Mouse (Mus musculus): Measurements from ENCODE around the gene Tmem129. TPM values are rescaled to one million over a fixed set of nuclear protein-coding genes. Genes with fewer than 3 reads are reported as not detected.
A peak's percentile ranks its signal among the peaks of the same experiment; 100 is the strongest.

Tmem129 gene
- total and polyA plus RNA-seq, 2 experiments, result 12.0 to 41.0 TPM

DNA sequence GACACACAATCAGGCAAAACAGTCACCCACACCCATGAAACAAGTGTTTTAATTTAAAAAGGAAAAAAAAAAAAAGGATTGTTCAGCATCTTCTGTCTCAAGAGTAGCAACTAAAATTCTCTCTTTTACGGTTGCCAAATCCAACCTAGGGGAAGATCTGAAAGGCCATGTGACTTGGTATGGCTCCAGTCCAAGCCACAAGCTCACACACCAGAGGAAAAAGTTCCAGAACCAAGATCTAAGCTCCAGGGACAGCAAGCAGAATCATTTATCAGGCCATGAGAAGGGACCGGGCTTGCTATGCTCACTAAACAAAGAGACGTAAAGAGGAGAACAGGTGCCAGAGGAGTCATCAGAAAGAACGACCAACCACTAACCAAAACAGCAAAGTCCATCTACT is 30.2 kb downstream of the Tmem129 start:
- Histone ChIP-seq H3K9ac (ENCODE audit: low read depth, low read length) (no peak overlapping the region), H3K79me2 (ENCODE audit: control insufficient read depth, insufficient read depth, low read length) (peaks cover 24% of the 10 kb centered on the region), H3K36me3 (ENCODE audit: control insufficient read depth, insufficient read depth, low read length) (peaks cover 7% of the 10 kb centered on the region; the same call in 1 of the 2 replicates), H3K4me1 (ENCODE audit: control insufficient read depth, insufficient read depth, low read length) (peaks cover 15% of the 10 kb centered on the region), H3K27me3 (ENCODE audit: control insufficient read depth, insufficient read depth, low read length) (no peaks in the 10 kb centered on the region), H3K27ac (replicated peaks; ENCODE audit: insufficient read depth, low read depth, low read length) (0 out of 2 replicates have a peak overlapping the region, but pooled peaks have one; percentile 31), H3K4me3 (ENCODE audit: insufficient read depth, low read depth, low read length) (peak overlapping the region; percentile 81)
- peak; percentile 69 for DNase-seq (ENCODE audit: extremely low read depth, low read depth, low spot score)
- 3% methylated on average over 4 of the region's 4 CpGs for WGBS
- TF ChIP-seq POLR2A (IDR thresholded peaks at IDR 0.05; ENCODE audit: extremely low read depth, insufficient read depth, low read length) (no peak), CTCF (IDR thresholded peaks at IDR 0.05; ENCODE audit: low read depth, low read length) (no peak)

- Histone ChIP-seq H3K79me2 (ENCODE audit: control insufficient read depth, insufficient read depth, low read length) (peaks cover 39% of the 10 kb centered on the region), H3K9ac (ENCODE audit: low read depth, low read length) (no peak overlapping the region), H3K4me1 (ENCODE audit: control insufficient read depth, insufficient read depth, low read length) (peaks cover 11% of the 10 kb centered on the region), H3K4me3 (ENCODE audit: insufficient read depth, low read depth, low read length) (no peak overlapping the region), H3K36me3 (ENCODE audit: control insufficient read depth, insufficient read depth, low read length) (peaks cover 7% of the 10 kb centered on the region; the same call in 1 of the 2 replicates), H3K27ac (replicated peaks; ENCODE audit: insufficient read depth, low read depth, low read length) (no peak overlapping the region), H3K27me3 (ENCODE audit: control insufficient read depth, insufficient read depth, low read length) (no peaks in the 10 kb centered on the region)
- TF ChIP-seq CTCF (IDR thresholded peaks at IDR 0.05; ENCODE audit: low read depth, low read length) (no peak), POLR2A (IDR thresholded peaks at IDR 0.05; ENCODE audit: extremely low read depth, insufficient read depth, low read length) (no peak)
- WGBS, result 82% methylated on average over 3 of the region's 3 CpGs
- DNase-seq (ENCODE audit: extremely low read depth, low read depth, low spot score), result no peak
These were observed 34.5 kb downstream of the Tmem129 start for GRCm38 (mm10) chr5:33623766-33624165.

DNA sequence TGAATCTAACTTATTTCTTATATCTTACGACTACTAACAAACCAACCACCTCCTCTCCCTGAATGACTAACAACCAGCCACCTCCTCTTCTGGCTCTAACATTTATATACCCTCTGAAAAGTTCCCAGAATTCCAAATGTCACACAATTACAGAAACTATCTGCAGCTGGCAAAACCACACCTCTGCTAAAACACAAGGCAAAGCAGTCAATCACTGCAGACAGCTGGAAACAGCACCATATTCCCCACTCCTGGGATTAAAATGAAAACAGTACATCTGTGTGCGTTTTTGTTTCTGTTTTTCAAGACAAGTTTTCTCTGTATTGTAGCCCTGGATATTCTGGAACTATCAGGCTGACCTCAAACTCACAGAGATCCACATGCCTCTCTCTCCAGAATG is 35.5 kb downstream of the Tmem129 start:
- no peak for TF ChIP-seq CTCF (IDR thresholded peaks at IDR 0.05; ENCODE audit: low read depth, low read length)
- TF ChIP-seq POLR2A (IDR thresholded peaks at IDR 0.05; ENCODE audit: extremely low read depth, insufficient read depth, low read length), result no peak
- 92% methylated on average over 2 of the region's 2 CpGs for WGBS
- no peak overlapping the region for H3K9ac ChIP-seq (ENCODE audit: low read depth, low read length)

DNA sequence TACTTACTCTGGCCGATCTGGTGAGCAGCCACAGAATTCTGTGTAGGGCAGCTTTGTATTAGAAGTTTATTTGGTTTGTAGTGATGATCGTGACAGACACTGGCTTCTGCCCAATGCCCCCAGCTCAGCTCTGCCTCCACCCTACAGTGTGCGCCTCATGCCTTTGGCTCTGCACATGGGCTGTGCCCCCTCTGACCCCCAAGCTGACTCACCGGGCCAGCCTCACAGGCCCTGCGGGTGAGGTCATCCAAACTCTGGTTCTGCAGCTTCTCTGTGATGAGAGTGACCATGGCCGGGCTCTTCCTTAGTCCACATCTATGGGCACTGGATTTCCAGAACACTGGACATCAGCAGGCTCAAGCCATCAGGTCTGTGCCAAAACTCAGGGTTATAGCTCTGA is 43.8 kb downstream of the Tmem129 start:
- Histone ChIP-seq H3K27ac (replicated peaks; ENCODE audit: insufficient read depth, low read depth, low read length) (no peak overlapping the region), H3K9ac (ENCODE audit: low read depth, low read length) (no peak overlapping the region), H3K27me3 (ENCODE audit: control insufficient read depth, insufficient read depth, low read length) (no peaks in the 10 kb centered on the region), H3K36me3 (ENCODE audit: control insufficient read depth, insufficient read depth, low read length) (peaks cover 20% of the 10 kb centered on the region), H3K4me3 (ENCODE audit: insufficient read depth, low read depth, low read length) (no peak overlapping the region), H3K4me1 (ENCODE audit: control insufficient read depth, insufficient read depth, low read length) (peaks cover 2% of the 10 kb centered on the region; the same call in 1 of the 2 replicates), H3K79me2 (ENCODE audit: control insufficient read depth, insufficient read depth, low read length) (peaks cover 15% of the 10 kb centered on the region; the same call in 1 of the 2 replicates)
- DNase-seq (ENCODE audit: extremely low read depth, low read depth, low spot score), result no peak
- TF ChIP-seq CTCF (IDR thresholded peaks at IDR 0.05; ENCODE audit: low read depth, low read length) (no peak), POLR2A (IDR thresholded peaks at IDR 0.05; ENCODE audit: extremely low read depth, insufficient read depth, low read length) (no peak)
- WGBS, result 79% methylated on average over 6 of the region's 6 CpGs

More for the DNA sequence above, 35.5 kb downstream of the Tmem129 start:
- Histone ChIP-seq H3K27me3 (ENCODE audit: control insufficient read depth, insufficient read depth, low read length) (no peaks in the 10 kb centered on the region), H3K4me1 (ENCODE audit: control insufficient read depth, insufficient read depth, low read length) (peaks cover 3% of the 10 kb centered on the region), H3K36me3 (ENCODE audit: control insufficient read depth, insufficient read depth, low read length) (peaks cover 9% of the 10 kb centered on the region; the same call in 1 of the 2 replicates), H3K79me2 (ENCODE audit: control insufficient read depth, insufficient read depth, low read length) (peaks cover 42% of the 10 kb centered on the region), H3K27ac (replicated peaks; ENCODE audit: insufficient read depth, low read depth, low read length) (no peak overlapping the region), H3K4me3 (ENCODE audit: insufficient read depth, low read depth, low read length) (no peak overlapping the region)
- no peak for DNase-seq (ENCODE audit: extremely low read depth, low read depth, low spot score)

DNA sequence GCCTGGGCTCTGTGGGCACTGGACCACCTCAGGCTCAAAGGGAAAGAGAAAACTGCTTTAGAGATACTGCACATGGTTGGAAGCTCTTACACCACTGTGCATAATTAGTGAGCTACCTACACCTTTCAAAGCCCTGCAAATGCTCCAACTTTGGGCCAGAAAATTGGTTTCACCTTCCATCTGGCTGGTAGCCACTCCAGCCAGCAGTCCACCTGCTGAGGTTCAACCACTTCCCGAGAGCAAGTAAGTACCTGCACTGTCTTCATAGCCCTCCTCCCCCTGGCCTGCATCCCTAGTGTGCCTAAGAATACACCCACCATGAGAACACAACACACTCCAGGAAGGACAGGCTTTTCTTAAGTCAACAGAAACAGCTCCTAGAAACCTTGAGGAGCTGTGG is 46.4 kb downstream of the Tmem129 start:
- Histone ChIP-seq H3K4me3 (ENCODE audit: insufficient read depth, low read depth, low read length) (no peak overlapping the region), H3K27me3 (ENCODE audit: control insufficient read depth, insufficient read depth, low read length) (no peaks in the 10 kb centered on the region), H3K4me1 (ENCODE audit: control insufficient read depth, insufficient read depth, low read length) (peaks cover 2% of the 10 kb centered on the region; the same call in 1 of the 2 replicates), H3K36me3 (ENCODE audit: control insufficient read depth, insufficient read depth, low read length) (peaks cover 25% of the 10 kb centered on the region), H3K27ac (replicated peaks; ENCODE audit: insufficient read depth, low read depth, low read length) (no peak overlapping the region), H3K9ac (ENCODE audit: low read depth, low read length) (no peak overlapping the region), H3K79me2 (ENCODE audit: control insufficient read depth, insufficient read depth, low read length) (peaks cover 8% of the 10 kb centered on the region; the same call in 1 of the 2 replicates)
- no peak for DNase-seq (ENCODE audit: extremely low read depth, low read depth, low spot score)
- 82% methylated on average over 1 of the region's 1 CpGs for WGBS
- no peak for TF ChIP-seq CTCF (IDR thresholded peaks at IDR 0.05; ENCODE audit: low read depth, low read length)
- TF ChIP-seq POLR2A (IDR thresholded peaks at IDR 0.05; ENCODE audit: extremely low read depth, insufficient read depth, low read length), result no peak

GRCm38 (mm10) chr5:33609226-33609625 is 49.0 kb downstream of the Tmem129 start:
- DNase-seq (ENCODE audit: extremely low read depth, low read depth, low spot score), result peak; percentile 63
- Histone ChIP-seq H3K36me3 (ENCODE audit: control insufficient read depth, insufficient read depth, low read length) (peaks cover 21% of the 10 kb centered on the region), H3K79me2 (ENCODE audit: control insufficient read depth, insufficient read depth, low read length) (peaks cover under 1% of the 10 kb centered on the region; the same call in 1 of the 2 replicates), H3K4me3 (ENCODE audit: insufficient read depth, low read depth, low read length) (no peak overlapping the region), H3K9ac (ENCODE audit: low read depth, low read length) (no peak overlapping the region), H3K27me3 (ENCODE audit: control insufficient read depth, insufficient read depth, low read length) (no peaks in the 10 kb centered on the region), H3K4me1 (ENCODE audit: control insufficient read depth, insufficient read depth, low read length) (peaks cover 3% of the 10 kb centered on the region; the same call in 1 of the 2 replicates), H3K27ac (replicated peaks; ENCODE audit: insufficient read depth, low read depth, low read length) (no peak overlapping the region)
- 16% methylated on average over 1 of the region's 1 CpGs for WGBS
- TF ChIP-seq POLR2A (IDR thresholded peaks at IDR 0.05; ENCODE audit: extremely low read depth, insufficient read depth, low read length) (no peak), CTCF (IDR thresholded peaks at IDR 0.05; ENCODE audit: low read depth, low read length) (no peak)
